Mouse (Mus musculus) monocyte, adult 5-6 weeks (primary cell): ENCODE results near the gene Serpinb9b. TPM values are rescaled to one million over a fixed set of nuclear protein-coding genes. Genes with fewer than 3 reads are reported as not detected.

Source experiments
- ATAC-seq: fragments of 153-309, 156-312 bp; replicated peaks from 2 replicates; pipeline ENCODE4 v1.8.0; 2017; ENCODE audit warnings: mild to moderate bottlenecking; ENCODE audit not compliant: low TSS enrichment, insufficient number of reproducible peaks, severe bottlenecking, poor library complexity, low FRiP score
- total RNA-seq: library from RNA; stranded (forward); fragments of 200-1000, 200-491, 200-594 nt; gene quantifications from 3 replicates; pipeline ENCODE4 v1.2.3, GENCODE M21; 2017

Serpinb9b gene
- total RNA-seq, 1 experiment from 2014 or later = 35.2 TPM

- no peak for ATAC-seq
Measured at GRCm38 (mm10) chr13:33085695-33086432, 58.6 kb downstream of the Serpinb9b start.

- ATAC-seq = no peak
Measured at GRCm38 (mm10) chr13:33089566-33089965, 62.4 kb downstream of the Serpinb9b start.

- no peak for ATAC-seq
Measured at GRCm38 (mm10) chr13:33090546-33090945, 63.3 kb downstream of the Serpinb9b start.

GRCm38 (mm10) chr13:33091306-33091705 lies 64.1 kb downstream of the Serpinb9b start:
- ATAC-seq = no peak

Other genes with a start within 250 kb of the Serpinb9b start
- gene Mylk4, start 243.5 kb upstream of the Serpinb9b start, total RNA-seq = not detected in 3 replicates
- gene Wrnip1, start 225.4 kb upstream of the Serpinb9b start, total RNA-seq = 20.6 to 46.2 TPM (median 38.9 TPM) in 3 replicates
- gene D930007J09Rik, start 224.6 kb upstream of the Serpinb9b start, total RNA-seq = not detected in 3 replicates
- 17.5 to 61.2 TPM (median 52.8 TPM) in 3 replicates for gene Serpinb1a, start 176.2 kb upstream of the Serpinb9b start, total RNA-seq
- gene Serpinb1c, start 129.2 kb upstream of the Serpinb9b start, total RNA-seq = 2.3 TPM in 1 of 3 replicates, not detected in the others
- 148 to 312 TPM (median 231 TPM) in 3 replicates for gene Serpinb6b, start 62.2 kb upstream of the Serpinb9b start, total RNA-seq
- gene Serpinb9, start 24.2 kb upstream of the Serpinb9b start, total RNA-seq = 145 to 315 TPM (median 203 TPM) in 3 replicates
- 0.19 to 2.9 TPM in 2 of 3 replicates, not detected in the other for gene Serpinb1b, start 51.2 kb downstream of the Serpinb9b start, total RNA-seq
- gene Serpinb9c, start 132.3 kb downstream of the Serpinb9b start, total RNA-seq = not detected in 3 replicates
- not detected in 3 replicates for gene Serpinb9d, start 165.5 kb downstream of the Serpinb9b start, total RNA-seq
- gene Serpinb9e, start 222.2 kb downstream of the Serpinb9b start, total RNA-seq = not detected in 3 replicates